Mouse (Mus musculus): ENCODE data around the gene Dgkq.

The Dgkq gene

DNA sequence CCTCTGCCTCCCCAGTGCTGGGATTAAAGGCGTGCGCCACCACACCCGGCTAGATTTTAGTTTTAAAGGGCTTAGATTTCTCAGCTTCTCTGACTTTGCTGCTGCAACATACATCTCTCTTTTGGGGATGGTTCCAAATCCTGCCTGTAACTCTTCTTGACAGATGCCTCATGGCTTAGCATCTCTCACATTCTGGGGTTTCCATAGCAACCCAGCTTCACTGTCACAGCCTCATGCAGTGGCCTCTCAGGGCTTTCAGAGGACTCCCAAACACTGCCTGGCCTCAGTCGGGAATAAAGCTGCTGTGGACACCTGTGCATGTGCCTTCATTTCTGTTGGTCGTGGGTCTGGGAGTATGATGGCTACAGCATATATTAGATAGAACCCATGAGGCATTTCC is 19.6 kb upstream of the Dgkq start:
- no peak for DNase-seq (ENCODE audit: extremely low spot score)

GRCm38 (mm10) chr5:108680871-108681270 is 11.4 kb upstream of the Dgkq start:
- DNase-seq (ENCODE audit: extremely low spot score): no peak

DNA sequence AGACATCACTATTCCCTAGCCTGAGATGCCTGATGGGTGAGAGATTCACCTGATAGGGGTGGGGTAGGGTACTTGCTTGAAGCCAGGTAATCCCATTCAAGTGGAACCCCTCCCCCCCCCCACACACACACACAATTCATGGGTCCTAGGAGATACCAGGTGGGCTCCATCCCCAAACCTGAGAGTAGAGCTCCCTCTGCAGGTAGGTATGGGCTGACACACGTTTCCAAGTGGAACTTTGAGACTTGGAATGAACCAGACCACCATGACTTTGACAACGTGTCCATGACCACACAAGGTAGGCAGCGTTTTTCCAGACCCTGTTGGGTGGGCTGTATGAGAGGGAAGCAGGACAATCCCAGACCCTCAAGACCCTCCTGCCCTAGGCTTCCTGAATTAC is 10.4 kb upstream of the Dgkq start:
- no peak for DNase-seq (ENCODE audit: extremely low spot score)

DNA sequence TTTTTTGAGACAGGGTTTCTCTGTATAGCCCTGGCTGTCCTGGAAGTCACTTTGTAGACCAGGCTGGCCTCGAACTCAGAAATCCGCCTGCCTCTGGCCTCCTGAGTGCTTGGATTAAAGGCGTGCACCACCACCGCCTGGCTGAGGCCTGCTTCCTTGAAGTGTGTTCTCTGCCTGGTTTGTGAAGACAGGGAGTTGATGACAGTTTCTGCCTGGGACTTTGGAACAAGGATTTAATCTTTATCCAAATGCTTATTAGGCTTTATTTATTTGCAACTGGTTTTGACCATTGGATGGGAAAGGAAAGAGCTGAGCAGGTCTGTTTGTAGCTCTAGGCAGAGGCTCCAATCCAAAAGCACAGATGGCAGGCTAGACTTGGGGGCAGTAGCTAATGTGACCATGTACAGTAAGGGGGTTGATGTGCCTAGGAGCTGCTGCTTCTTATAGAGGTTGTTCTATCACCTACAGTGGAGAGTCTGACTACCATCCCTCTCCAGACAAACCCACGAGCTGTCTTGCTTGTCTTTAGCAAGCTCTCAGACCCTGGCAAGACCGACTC is 8.9 kb upstream of the Dgkq start:
- DNase-seq (ENCODE audit: extremely low spot score): no peak

GRCm38 (mm10) chr5:108677605-108678295 is 8.3 kb upstream of the Dgkq start:
- peak; percentile 79 for DNase-seq (ENCODE audit: extremely low spot score)

DNA sequence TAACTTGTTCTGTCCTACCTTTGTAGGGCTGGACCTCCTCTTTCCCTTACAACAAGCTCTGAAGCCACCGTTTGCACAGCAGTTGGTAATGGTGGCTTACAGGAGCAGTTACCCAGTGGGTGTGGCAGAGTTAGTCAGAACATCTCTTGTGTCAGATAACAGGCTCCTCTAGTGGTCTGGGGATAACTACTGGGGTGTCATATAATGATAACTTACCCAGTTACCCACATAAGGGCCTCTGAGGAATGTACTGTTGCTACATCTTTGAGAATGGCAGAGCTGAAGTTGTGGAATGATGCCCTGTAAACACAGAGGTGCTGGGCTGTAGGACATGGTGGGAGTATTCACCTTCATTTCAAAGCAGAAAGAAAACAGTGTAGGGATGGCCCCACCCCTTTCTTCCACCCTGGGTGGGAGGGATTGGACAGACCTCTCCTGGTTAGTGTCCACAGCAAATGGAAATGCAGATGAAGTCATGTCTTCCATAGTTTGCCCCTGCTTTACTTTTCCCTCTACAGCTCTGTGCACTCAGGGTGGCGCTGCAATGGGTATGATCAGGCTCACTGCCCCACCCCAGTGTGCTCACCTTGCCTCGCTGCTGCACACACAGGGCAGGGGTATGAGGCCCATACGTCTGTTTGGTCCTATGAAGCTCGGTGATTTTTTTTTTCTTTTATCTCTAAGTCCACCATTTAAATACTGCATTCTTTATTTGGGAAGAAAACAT is 7.5 kb upstream of the Dgkq start:
- no peak for DNase-seq (ENCODE audit: extremely low spot score)

GRCm38 (mm10) chr5:108675251-108675816 is 5.9 kb upstream of the Dgkq start, which contains the start of gene Slc26a1:
Gene Slc26a1 (minus strand): TSS chr5:108675569.
- no peak for DNase-seq (ENCODE audit: extremely low spot score)

DNA sequence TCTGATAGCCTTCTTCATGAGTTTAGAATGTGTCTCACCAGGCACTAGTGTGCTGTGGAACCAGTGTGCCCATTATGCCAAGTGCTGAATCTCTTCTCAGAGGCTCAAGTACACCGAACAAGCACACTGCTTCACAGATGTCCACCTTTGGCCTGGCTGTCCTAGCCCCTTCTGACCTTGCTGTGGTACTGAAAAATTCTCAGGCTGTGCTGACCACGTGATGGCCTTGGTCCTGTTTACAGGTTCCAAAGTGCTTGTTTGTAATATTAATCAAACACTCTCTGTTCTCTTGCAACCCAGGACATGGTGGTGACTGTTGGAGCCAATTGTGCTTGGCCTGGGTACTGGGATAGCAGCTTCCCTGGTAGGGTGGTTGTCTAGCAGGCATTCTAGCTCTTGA is 5.2 kb upstream of the Dgkq start:
- DNase-seq (ENCODE audit: extremely low spot score): no peak

GRCm38 (mm10) chr5:108671757-108672156 is 2.3 kb upstream of the Dgkq start:
- no peak for DNase-seq (ENCODE audit: extremely low spot score)

DNA sequence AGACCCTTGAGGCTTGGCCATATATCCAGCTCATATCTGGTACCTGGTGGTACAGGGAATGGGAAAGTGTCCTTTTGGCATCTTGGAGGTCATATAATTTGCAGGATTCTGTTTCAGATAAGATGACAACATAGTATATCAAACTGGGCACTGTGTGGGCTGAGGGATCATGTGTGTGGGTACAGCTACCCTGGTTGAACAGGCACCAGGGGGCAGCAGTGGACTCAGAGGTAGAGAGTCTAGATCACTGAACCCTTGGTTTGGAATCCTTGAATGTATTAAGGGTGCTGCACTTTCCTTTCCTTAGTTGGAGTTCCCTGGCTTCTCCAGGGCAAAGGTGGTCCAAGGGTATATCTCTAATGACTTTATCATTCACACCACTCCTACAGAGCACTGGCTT is 1.3 kb upstream of the Dgkq start:
- peak; percentile 31 for DNase-seq (ENCODE audit: extremely low spot score)

DNA sequence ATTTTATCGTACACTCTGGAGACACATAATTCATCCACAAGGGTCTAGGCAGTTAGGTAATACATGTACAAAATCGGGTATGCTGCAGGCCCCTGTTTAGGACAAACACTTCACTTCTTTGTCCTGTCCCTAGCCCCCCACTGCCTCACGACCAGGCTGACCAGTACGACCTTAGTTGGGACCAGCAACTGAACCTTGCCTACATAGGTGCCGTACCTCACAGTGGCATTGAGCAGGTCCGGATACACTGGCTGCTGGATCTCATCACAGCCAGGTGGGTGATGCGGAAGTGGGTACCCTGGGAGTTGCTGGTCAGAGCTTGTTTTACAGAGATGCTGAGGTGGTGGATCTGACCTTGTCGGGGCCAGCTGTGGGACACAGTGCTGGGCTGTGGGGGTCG is 514 bp upstream of the Dgkq start:
- no peak for DNase-seq (ENCODE audit: extremely low spot score)

DNA sequence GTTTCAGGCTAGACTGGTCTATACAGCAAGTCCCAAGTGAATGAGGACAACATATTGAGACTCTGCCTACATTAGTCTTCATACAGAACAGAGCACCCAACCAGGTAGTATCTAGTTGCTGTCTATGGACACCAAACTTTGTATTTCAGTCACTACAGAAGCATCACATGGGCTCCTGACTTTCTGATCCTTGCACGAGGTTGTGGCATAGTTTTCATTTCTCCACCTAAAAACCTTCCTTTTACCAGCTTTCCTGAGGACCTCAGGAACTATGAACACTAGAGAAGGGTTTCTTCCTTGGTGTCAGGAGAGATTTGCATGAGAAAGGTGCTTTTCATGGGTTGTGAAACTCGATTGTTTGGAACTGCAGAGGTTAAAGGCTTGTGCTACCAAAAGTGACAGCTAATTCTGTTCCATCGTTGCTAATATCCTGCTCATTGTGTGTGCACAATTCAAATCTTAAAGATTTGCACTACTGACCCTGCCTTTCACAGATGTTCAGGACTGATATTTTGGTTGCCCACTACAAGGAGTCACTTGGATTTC is 1.0 kb downstream of the Dgkq start:
- no peak for DNase-seq (ENCODE audit: extremely low spot score)

DNA sequence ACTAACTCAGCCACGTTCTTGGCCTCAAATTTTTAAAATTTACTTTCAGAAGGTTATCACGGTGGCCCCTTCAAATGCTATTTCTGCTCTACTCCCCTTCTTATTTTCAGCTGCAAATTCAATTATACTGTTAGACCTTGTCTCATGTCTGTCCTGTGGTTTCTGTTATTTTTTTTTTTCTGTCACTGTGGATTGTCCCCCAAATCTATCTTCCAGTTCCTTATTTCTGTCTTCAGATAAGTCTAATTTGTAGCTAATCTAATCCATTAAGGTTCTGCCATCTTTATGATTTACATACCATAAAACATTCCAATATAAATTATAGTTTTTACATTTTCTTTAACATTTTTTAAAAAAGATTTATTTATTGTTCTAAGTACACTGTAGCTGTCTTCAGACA is 2.1 kb downstream of the Dgkq start:
- no peak for DNase-seq (ENCODE audit: extremely low spot score)

DNA sequence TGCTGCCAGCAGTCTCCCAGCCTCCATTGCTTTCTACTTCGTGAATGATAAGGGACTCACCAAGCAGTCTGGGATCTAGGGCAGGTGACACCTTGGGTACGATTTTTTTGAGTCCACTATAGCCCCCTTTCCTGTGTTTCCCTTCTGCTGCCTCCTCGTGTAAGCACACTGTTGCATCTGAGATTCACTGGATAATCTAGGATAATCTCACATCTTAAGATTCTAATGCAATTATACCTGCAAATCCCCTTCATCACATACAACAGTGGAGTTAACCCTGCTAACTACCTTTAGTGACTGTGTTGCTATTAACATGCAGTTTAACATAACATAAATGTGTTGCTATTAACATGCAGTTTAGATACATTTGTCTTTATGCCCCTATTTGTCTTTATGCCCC is 4.4 kb downstream of the Dgkq start:
- DNase-seq (ENCODE audit: extremely low spot score): no peak

GRCm38 (mm10) chr5:108662772-108663171 is 6.7 kb downstream of the Dgkq start:
- no peak for DNase-seq (ENCODE audit: extremely low spot score)

- DNase-seq (ENCODE audit: extremely low spot score): peak; percentile 87
These were observed 8.7 kb downstream of the Dgkq start for GRCm38 (mm10) chr5:108660632-108661268.

DNA sequence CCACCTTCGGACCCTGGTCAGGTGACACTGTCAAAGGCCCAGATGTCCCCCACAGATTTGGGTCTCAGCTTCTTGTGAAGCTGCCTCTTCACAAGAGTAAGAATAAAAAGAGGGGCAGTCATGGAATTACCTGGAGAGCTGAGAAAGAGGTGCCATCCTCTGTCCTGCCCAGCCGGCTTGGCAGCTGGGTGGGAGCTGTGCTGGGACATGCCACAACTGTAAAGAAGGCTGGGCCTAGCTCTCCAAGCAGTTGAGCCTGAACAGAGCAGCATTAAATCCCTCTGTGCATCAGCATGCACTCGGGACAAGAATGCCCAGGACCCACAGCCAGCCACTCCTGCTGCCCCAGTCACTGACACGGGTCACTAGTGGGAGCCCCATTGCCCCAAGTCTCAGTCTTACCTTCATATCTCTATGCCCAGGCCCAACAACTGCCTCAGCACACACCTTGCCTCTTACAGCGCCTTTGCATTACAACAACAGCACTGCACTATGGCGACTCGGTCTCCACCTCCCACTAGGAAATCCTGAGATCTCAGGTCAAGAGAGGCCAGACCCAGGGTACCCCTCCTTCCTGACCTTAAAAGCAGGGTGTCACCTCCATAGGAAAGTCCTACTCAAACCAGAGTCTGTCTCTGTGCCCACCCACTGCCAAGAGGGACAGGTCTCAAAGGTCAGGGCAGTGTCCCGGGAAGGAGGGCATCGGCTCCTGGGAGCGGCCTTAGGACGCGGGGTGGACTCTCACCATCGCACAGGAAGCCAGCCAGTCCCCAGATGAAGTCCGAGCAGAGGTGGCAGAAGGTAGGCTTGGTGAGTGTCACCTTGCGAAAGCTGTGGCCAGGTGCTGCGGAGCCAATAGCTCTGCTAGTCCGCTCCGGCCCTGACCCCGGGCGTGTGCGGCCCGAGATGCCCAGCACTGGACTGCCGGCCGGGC is 9.5 kb downstream of the Dgkq start, which contains the start of gene Idua:
Gene Idua (plus strand): TSS at position 634 of the 934 bp plus-strand sequence.
- DNase-seq (ENCODE audit: extremely low spot score): no peak

GRCm38 (mm10) chr5:108658611-108659010 is 10.9 kb downstream of the Dgkq start:
- DNase-seq (ENCODE audit: extremely low spot score): no peak

GRCm38 (mm10) chr5:108657406-108657805 is 12.1 kb downstream of the Dgkq start:
- DNase-seq (ENCODE audit: extremely low spot score): no peak

DNA sequence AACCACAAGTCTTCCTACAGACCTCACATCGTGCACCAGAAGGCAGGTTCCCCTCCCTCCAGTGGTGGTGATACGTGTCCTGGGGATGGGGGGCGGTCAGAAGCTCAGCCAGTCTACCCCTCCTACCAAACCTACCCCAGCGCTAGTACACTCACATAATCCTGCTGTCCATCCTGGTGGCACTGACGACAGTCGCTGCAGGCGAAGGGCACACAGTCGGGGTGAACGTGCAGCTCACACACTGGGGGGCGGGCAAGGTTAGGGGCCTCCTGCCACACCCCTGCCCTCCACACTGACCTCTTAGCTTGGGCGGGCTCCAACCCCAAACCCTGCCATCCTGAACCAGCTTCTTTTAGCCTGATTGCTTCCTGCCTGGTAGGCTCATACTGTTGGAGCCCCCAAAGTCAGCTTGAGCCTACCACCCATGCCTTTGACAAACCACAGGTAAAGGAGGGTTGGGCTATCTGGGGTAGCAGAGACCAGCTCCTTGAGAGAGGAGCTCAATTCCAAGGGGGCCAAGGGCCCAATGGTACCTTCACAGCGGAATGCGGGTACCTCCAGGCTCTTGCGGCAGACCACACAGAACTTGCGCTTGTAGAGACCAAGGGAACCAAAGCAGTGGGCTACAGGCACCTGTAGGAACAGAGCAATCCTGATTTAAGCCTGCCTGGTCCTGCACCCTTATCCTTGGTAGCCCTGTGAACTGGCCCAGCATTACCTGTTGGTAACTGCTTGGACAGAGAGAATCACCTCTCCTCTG is 13.4 kb downstream of the Dgkq start:
- DNase-seq (ENCODE audit: extremely low spot score): no peak

Data from embryo, embryonic 9.5 days (tissue).